Mouse (Mus musculus): ENCODE data around the gene Ptprg. TPM values are rescaled to one million over a fixed set of nuclear protein-coding genes. Genes with fewer than 3 reads are reported as not detected.
"Not testable (repeated sequence)": the region's sequence is repeated elsewhere in the genome, so short reads cannot be mapped to it uniquely, and the experiment has no call there.

The Ptprg gene
- polyA plus RNA-seq, 1 experiment: 12.1 TPM

DNA sequence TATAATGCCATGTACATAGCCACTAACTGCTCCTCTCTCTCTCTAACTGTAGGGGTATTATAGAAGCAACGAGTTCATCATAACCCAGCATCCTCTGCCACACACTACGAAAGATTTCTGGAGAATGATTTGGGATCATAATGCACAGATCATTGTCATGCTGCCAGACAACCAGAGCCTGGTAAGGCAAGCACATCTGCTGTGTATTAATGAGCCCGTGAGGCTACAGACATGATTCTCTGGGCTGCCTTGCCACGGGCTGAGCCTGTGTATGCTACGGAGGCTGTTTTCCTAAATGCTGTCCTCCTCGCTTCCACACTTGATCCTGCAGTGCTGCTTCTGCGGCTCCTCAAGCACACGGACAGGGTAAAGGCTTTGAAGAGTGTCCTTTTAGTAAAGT is 667.2 kb downstream of the Ptprg start:
- H3K27ac ChIP-seq (ENCODE audit: control insufficient read depth, insufficient read depth, low read depth, low read length): no peak overlapping the region
- no peaks in the 10 kb centered on the region for H3K36me3 ChIP-seq (ENCODE audit: control insufficient read depth, insufficient read depth, low read length)
- H3K4me3 ChIP-seq (ENCODE audit: control insufficient read depth, low read depth, low read length): no peak overlapping the region
- H3K27me3 ChIP-seq (ENCODE audit: control insufficient read depth, insufficient read depth, low read length): no peaks in the 10 kb centered on the region
- H3K4me1 ChIP-seq (ENCODE audit: control insufficient read depth, insufficient read depth, low read length): no peaks in the 10 kb centered on the region
- TF ChIP-seq POLR2A (IDR thresholded peaks at IDR 0.05; ENCODE audit: control insufficient read depth, low read depth, low read length): no peak
- TF ChIP-seq CTCF (IDR thresholded peaks at IDR 0.05; ENCODE audit: control insufficient read depth, insufficient read depth, insufficient replicate concordance, low read depth, low read length): no peak

GRCm38 (mm10) chr14:12221571-12221970 is 668.2 kb downstream of the Ptprg start:
- TF ChIP-seq CTCF (IDR thresholded peaks at IDR 0.05; ENCODE audit: control insufficient read depth, insufficient read depth, insufficient replicate concordance, low read depth, low read length) (no peak), POLR2A (IDR thresholded peaks at IDR 0.05; ENCODE audit: control insufficient read depth, low read depth, low read length) (no peak)
- H3K36me3 ChIP-seq (ENCODE audit: control insufficient read depth, insufficient read depth, low read length): no peaks in the 10 kb centered on the region

GRCm38 (mm10) chr14:12243726-12244125 is 690.4 kb downstream of the Ptprg start:
- Histone ChIP-seq H3K4me3 (ENCODE audit: control insufficient read depth, low read depth, low read length) (no peak overlapping the region), H3K36me3 (ENCODE audit: control insufficient read depth, insufficient read depth, low read length) (no peaks in the 10 kb centered on the region), H3K27ac (ENCODE audit: control insufficient read depth, insufficient read depth, low read depth, low read length) (no peak overlapping the region), H3K4me1 (ENCODE audit: control insufficient read depth, insufficient read depth, low read length) (no peaks in the 10 kb centered on the region), H3K27me3 (ENCODE audit: control insufficient read depth, insufficient read depth, low read length) (no peaks in the 10 kb centered on the region)
- TF ChIP-seq CTCF (IDR thresholded peaks at IDR 0.05; ENCODE audit: control insufficient read depth, insufficient read depth, insufficient replicate concordance, low read depth, low read length) (no peak), POLR2A (IDR thresholded peaks at IDR 0.05; ENCODE audit: control insufficient read depth, low read depth, low read length) (no peak)

More at GRCm38 (mm10) chr14:12221571-12221970, 668.2 kb downstream of the Ptprg start:
- Histone ChIP-seq H3K27me3 (ENCODE audit: control insufficient read depth, insufficient read depth, low read length) (no peaks in the 10 kb centered on the region), H3K4me3 (ENCODE audit: control insufficient read depth, low read depth, low read length) (no peak overlapping the region), H3K4me1 (ENCODE audit: control insufficient read depth, insufficient read depth, low read length) (no peaks in the 10 kb centered on the region), H3K27ac (ENCODE audit: control insufficient read depth, insufficient read depth, low read depth, low read length) (no peak overlapping the region)

GRCm38 (mm10) chr14:12276031-12276430 is 722.7 kb downstream of the Ptprg start:
- H3K27me3 ChIP-seq (ENCODE audit: control insufficient read depth, insufficient read depth, low read length): no peaks in the 10 kb centered on the region
- H3K27ac ChIP-seq (ENCODE audit: control insufficient read depth, insufficient read depth, low read depth, low read length): no peak overlapping the region
- no peaks in the 10 kb centered on the region for H3K4me1 ChIP-seq (ENCODE audit: control insufficient read depth, insufficient read depth, low read length)
- no peak overlapping the region for H3K4me3 ChIP-seq (ENCODE audit: control insufficient read depth, low read depth, low read length)
- H3K36me3 ChIP-seq (ENCODE audit: control insufficient read depth, insufficient read depth, low read length): no peaks in the 10 kb centered on the region
- TF ChIP-seq POLR2A (IDR thresholded peaks at IDR 0.05; ENCODE audit: control insufficient read depth, low read depth, low read length) (no peak), CTCF (IDR thresholded peaks at IDR 0.05; ENCODE audit: control insufficient read depth, insufficient read depth, insufficient replicate concordance, low read depth, low read length) (no peak)

DNA sequence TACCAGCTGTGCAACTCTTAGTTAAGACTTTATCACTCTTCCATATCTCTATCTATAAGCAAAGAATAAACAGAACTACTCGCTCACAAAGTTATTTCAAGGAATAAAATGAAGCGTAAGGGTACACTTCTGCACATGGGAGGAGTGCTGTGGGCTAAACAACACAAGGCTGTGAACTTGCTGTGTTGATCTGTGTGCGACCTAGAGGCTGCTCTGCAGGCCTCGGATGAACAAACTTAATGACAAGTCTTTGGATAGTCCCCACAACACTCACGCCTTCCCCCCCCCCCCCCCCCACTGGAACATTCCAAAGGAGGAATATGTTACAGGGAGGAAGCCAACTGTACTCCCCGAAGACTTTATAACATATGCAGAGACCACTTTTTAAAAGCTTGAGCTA is 730.3 kb downstream of the Ptprg start, which contains the start of gene Gm49355:
Gene Gm49355, plus strand, starts transcription at position 336 of the 400 bp plus-strand sequence.
- no peak for TF ChIP-seq CTCF (IDR thresholded peaks at IDR 0.05; ENCODE audit: control insufficient read depth, insufficient read depth, insufficient replicate concordance, low read depth, low read length)
- no peak for TF ChIP-seq POLR2A (IDR thresholded peaks at IDR 0.05; ENCODE audit: control insufficient read depth, low read depth, low read length)
- Histone ChIP-seq H3K27me3 (ENCODE audit: control insufficient read depth, insufficient read depth, low read length) (no peaks in the 10 kb centered on the region), H3K36me3 (ENCODE audit: control insufficient read depth, insufficient read depth, low read length) (no peaks in the 10 kb centered on the region), H3K4me1 (ENCODE audit: control insufficient read depth, insufficient read depth, low read length) (no peaks in the 10 kb centered on the region), H3K4me3 (ENCODE audit: control insufficient read depth, low read depth, low read length) (peak within 1 kb of the TSS; percentile 98), H3K27ac (ENCODE audit: control insufficient read depth, insufficient read depth, low read depth, low read length) (peak within 1 kb of the TSS; percentile 93)

GRCm38 (mm10) chr14:12284141-12284912 is 731.0 kb downstream of the Ptprg start, which contains the start of gene 3830406C13Rik:
3830406C13Rik (plus strand) TSS chr14:12284173.
- Histone ChIP-seq H3K27ac (ENCODE audit: control insufficient read depth, insufficient read depth, low read depth, low read length) (peak within 1 kb of the TSS; percentile 93), H3K36me3 (ENCODE audit: control insufficient read depth, insufficient read depth, low read length) (no peaks in the 10 kb centered on the region), H3K27me3 (ENCODE audit: control insufficient read depth, insufficient read depth, low read length) (no peaks in the 10 kb centered on the region), H3K4me1 (ENCODE audit: control insufficient read depth, insufficient read depth, low read length) (no peaks in the 10 kb centered on the region), H3K4me3 (ENCODE audit: control insufficient read depth, low read depth, low read length) (peak within 1 kb of the TSS; percentile 98)
- TF ChIP-seq POLR2A (IDR thresholded peaks at IDR 0.05; ENCODE audit: control insufficient read depth, low read depth, low read length): peak; percentile 99
- TF ChIP-seq CTCF (IDR thresholded peaks at IDR 0.05; ENCODE audit: control insufficient read depth, insufficient read depth, insufficient replicate concordance, low read depth, low read length): no peak

- H3K27me3 ChIP-seq (ENCODE audit: control insufficient read depth, insufficient read depth, low read length); H3K36me3 ChIP-seq (ENCODE audit: control insufficient read depth, insufficient read depth, low read length); H3K4me1 ChIP-seq (ENCODE audit: control insufficient read depth, insufficient read depth, low read length); H3K27ac ChIP-seq (ENCODE audit: control insufficient read depth, insufficient read depth, low read depth, low read length); H3K4me3 ChIP-seq (ENCODE audit: control insufficient read depth, low read depth, low read length): not testable (repeated sequence)
Observed at GRCm38 (mm10) chr14:12289747-12290146, 736.4 kb downstream of the Ptprg start.

Other genes starting within 250 kb of the Ptprg start
- 0.21 and 0.25 TPM in 2 replicates for gene Gm3839, start 196.8 kb upstream of the Ptprg start, polyA plus RNA-seq (2012; rRNA removed)